Mouse (Mus musculus) ovary, postnatal 14 days (tissue): ENCODE measurements at regions not wholly inside any gene's neighbourhood (a gene's known extent, or its start where the extent isn't known, plus 50 kb on each side); places are given as distances from the start of the nearest gene placed in this dataset.

Experiments used
- DNase-seq: peaks from one replicate; pipeline ENCODE4 v3.0.0; 2022; ENCODE audit warnings: low spot score

DNA sequence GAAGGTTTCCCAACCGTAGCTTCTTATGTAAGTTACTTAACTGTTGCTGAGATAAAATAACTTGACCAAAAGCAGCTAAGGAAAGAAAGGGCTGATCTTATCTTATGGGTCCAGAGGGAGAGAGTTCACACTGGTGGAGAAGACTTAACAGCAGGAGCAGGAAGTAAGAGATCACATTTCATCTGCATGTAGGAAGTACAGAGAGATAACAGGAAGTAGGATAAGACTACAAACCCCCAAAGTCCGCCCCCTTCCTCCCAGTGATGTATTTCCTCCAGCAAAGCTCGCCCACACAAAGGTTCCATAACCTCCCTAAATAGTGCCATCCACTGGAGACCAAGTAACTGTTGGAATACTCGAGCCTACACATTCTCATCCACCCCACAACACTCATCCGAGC lies 79.2 kb upstream of the Tbc1d5 start:
- DNase-seq: no peak

- no peak for DNase-seq
Measured at GRCm38 (mm10) chr17:51248543-51248942, 69.4 kb upstream of the Tbc1d5 start.

GRCm38 (mm10) chr17:51246038-51246437 lies 66.9 kb upstream of the Tbc1d5 start:
- DNase-seq: no peak

- DNase-seq: no peak
Measured at GRCm38 (mm10) chr17:51240360-51240993, 61.3 kb upstream of the Tbc1d5 start.

GRCm38 (mm10) chr17:51239465-51239864 lies 60.3 kb upstream of the Tbc1d5 start:
- no peak for DNase-seq
